Mouse (Mus musculus) small intestine, adult 2 months (tissue): ENCODE results near the gene Commd6.
"Not testable (repeated sequence)": the region's sequence is repeated elsewhere in the genome, so short reads cannot be mapped to it uniquely, and the experiment has no call there.

Experiments used
- CTCF ChIP-seq: fragments of 200-500 bp; IDR thresholded peaks from 2 replicates; pipeline ENCODE4 v1.5.1; 2012; ENCODE audit warnings: low read depth, mild to moderate bottlenecking, control low read depth, inconsistent platforms, low read length, moderate library complexity, mixed read lengths; ENCODE audit not compliant: insufficient replicate concordance, insufficient read length; ENCODE audit errors: extremely low read depth
- POLR2A ChIP-seq: fragments of 200-500 bp; IDR thresholded peaks from 2 replicates; pipeline ENCODE4 v1.6.1; 2012; ENCODE audit warnings: low read depth, mild to moderate bottlenecking, control low read depth, inconsistent platforms, low read length, moderate library complexity

- TF ChIP-seq POLR2A, CTCF: not testable (repeated sequence)
Measured at GRCm38 (mm10) chr14:101588209-101588991, 52.1 kb downstream of the Commd6 start.
